Mouse (Mus musculus): ENCODE results near the gene Pan2.

DNA sequence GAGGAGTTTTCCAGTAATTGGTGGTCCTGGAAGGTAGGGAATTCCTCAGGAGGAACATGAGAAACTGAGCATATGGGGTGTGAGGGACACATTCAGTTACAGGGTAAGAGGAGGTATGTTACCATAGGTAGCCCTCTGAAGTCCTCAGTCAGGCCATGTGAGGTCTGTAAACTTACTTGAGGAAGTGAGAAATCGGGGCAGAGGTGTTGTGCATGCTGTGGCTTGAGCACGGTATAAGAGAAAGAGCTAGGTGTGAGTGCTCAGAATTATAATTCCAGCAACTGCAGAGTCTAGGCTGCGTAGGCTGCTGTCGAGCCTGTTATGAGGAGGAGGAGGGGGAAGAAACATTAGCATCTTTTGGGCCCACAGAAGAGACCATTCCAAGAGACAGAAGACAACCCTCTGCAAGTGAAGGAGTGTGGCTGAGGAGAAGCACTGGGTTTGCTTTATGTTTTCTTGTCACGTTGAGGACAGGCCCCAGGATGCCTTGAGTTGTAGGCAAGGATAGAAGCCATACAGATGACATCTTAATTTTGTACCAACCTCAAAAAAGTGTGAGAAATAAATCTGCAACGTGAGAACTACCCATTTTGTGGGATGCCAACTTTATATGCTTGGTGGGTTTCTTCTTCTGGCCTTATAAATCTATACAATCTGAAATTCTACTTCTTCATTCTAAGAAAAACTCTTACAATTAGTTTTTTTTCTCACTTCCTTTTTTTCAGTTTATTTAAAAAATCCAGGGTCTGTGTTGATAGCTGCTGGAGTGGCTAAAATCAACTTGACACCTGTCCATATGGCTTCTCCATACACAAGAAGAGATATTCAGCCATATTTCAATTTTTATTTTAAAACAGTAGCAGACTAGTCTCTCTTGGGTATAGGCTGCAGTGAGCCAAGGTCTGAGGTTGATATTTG is 39.5 kb upstream of the Pan2 start:
- TF ChIP-seq CTCF (IDR thresholded peaks at IDR 0.05; ENCODE audit: borderline replicate concordance, insufficient read depth, low read depth, low read length) (no peak), POLR2A (IDR thresholded peaks at IDR 0.05; ENCODE audit: borderline replicate concordance, insufficient read depth, low read length) (no peak)
